Mouse (Mus musculus) stomach, postnatal 0 days (tissue): ENCODE data around the gene Rragc. TPM values are rescaled to one million over a fixed set of nuclear protein-coding genes. Genes with fewer than 3 reads are reported as not detected.
A peak's percentile ranks its signal among the peaks of the same experiment; 100 is the strongest.

ENCODE experiments used
- ATAC-seq: fragments of 200-750 bp; cut with Nextera tagmentation; 2 replicates; pipeline ENCODE4 v1.8.0; 2017; ENCODE audit not compliant: low FRiP score, low TSS enrichment
- DNase-seq: peaks from one replicate; pipeline ENCODE4 v3.0.0-alpha.2; 2016; ENCODE audit warnings: low spot score
- H3K27ac ChIP-seq: fragments of 300-500 bp; sonication (generic); replicated peaks from 2 replicates; pipeline ENCODE4 v1.5.1; 2014; ENCODE audit warnings: mild to moderate bottlenecking, control low read depth
- H3K27me3 ChIP-seq: fragments of 300-500 bp; sonication (generic); 2 replicates; pipeline ENCODE4 v1.6.1; 2014; ENCODE audit warnings: low read length; ENCODE audit not compliant: control insufficient read depth, insufficient read depth
- H3K36me3 ChIP-seq: fragments of 300-500 bp; sonication (generic); 2 replicates; pipeline ENCODE4 v1.6.1; 2014; ENCODE audit warnings: low read length, mixed read lengths; ENCODE audit not compliant: control insufficient read depth, insufficient read depth
- H3K4me1 ChIP-seq: fragments of 300-500 bp; sonication (generic); replicated peaks from 2 replicates; pipeline ENCODE4 v1.6.1; 2014; ENCODE audit warnings: antibody characterized with exemption; ENCODE audit not compliant: control insufficient read depth, insufficient read depth
- H3K4me2 ChIP-seq: fragments of 300-500 bp; sonication (generic); replicated peaks from 2 replicates; pipeline ENCODE4 v1.6.1; 2014; ENCODE audit warnings: low read depth, mild to moderate bottlenecking, control low read depth, moderate library complexity
- H3K4me3 ChIP-seq: fragments of 300-500 bp; sonication (generic); 2 replicates; pipeline ENCODE4 v1.5.1; 2014; ENCODE audit warnings: low read depth, low read length, control low read depth
- H3K9ac ChIP-seq: fragments of 300-500 bp; sonication (generic); 2 replicates; pipeline ENCODE4 v1.6.1; 2014; ENCODE audit warnings: mild to moderate bottlenecking, low read length, control low read depth, mixed read lengths
- H3K9me3 ChIP-seq: fragments of 300-500 bp; sonication (generic); 2 replicates; pipeline ENCODE4 v1.6.1; 2016; ENCODE audit warnings: low read length; ENCODE audit not compliant: control insufficient read depth
- CTCF ChIP-seq: IDR thresholded peaks from 2 replicates; pipeline ENCODE4 v1.5.1; 2016; ENCODE audit warnings: antibody characterized with exemption, low read depth, mild to moderate bottlenecking, moderate library complexity
- EP300 ChIP-seq: optimal IDR thresholded peaks from 2 replicates; pipeline ENCODE3; 2016; ENCODE audit warnings: antibody characterized with exemption
- WGBS: fragments of 180-500 bp; shearing (Covaris S2); extraction: QIAGEN DNeasy Blood & Tissue Kit; methylation state at CpG from one replicate; pipeline ENCODE4 v1.1.7; 2014; 5-methylcytosine and 5-hydroxymethylcytosine counted together
- polyA plus RNA-seq: library from polyadenylated mRNA; unstranded; fragments of >200 nt; fragmentation: Nextera tagmentation; extraction: Ambion mirVana; gene quantifications from 2 replicates; pipeline ENCODE4 v1.2.1, GENCODE M21; 2015

The Rragc gene
- polyA plus RNA-seq, 1 experiment from 2014 or later, result 38.3 TPM

DNA sequence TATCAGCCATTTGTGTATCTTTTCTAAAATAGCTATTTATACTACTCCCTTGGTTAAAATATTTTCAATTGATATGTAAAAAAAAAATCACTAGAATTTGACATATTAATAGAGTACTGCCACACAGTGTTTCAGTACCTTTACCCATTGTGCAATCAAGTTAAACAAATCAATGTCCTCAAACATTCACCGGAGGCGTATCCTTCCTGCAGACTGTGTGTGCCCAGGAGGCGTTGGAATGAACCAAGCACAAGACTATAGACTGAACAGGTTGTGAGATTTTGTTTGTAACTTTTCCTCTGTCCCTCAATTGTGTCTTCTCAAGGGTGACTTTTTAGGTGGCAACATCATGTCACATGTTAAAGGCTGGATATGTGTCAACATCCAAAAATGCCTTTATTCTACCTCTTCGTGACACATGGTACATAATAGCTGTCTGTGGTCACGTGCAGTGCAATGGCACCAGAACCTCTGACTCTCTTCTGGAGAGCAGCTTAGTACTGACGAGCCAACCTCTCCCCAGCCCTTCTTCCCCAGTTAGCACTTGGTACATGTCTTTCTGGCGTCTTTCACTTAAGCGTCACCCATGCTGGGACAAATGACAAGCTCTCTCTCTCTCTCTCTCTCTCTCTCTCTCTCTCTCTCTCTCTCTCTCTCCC, 51.5 kb downstream of the Rragc start:
- no peak overlapping the region for H3K4me2 ChIP-seq
- no peaks in the 10 kb centered on the region for H3K36me3 ChIP-seq
- H3K4me1 ChIP-seq, result no peaks in the 10 kb centered on the region
- no peak for TF ChIP-seq CTCF
- no peak for TF ChIP-seq EP300
- no peak for ATAC-seq
- H3K9ac ChIP-seq, result no peak overlapping the region
- no peak overlapping the region for H3K27ac ChIP-seq
- WGBS, result 67% methylated on average over 8 of the region's 8 CpGs
- no peak overlapping the region for H3K4me3 ChIP-seq
- H3K9me3 ChIP-seq, result no peaks in the 10 kb centered on the region
- DNase-seq, result no peak
- H3K27me3 ChIP-seq, result no peaks in the 10 kb centered on the region

DNA sequence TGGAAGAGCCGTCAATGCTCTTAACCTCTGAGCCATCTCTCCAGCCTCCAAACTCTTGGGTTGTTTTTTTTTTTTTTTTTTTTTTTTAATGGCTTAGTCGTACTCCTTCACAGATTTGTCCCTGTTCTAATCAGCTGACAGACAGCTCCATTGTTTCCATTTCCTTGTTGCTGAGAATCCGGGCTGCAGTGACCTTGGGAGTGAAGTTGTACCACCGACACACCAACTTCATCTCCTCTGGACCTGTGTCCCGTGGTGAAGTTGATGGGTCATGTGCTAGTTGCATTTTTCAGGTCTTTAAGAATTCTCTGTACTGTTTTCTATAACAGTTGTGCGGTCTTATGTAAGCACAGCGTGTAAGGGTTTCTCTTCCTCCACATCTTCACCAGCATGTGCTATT, 52.2 kb downstream of the Rragc start:
- 69% methylated on average over 7 of the region's 7 CpGs for WGBS
- TF ChIP-seq EP300, result no peak
- TF ChIP-seq CTCF, result no peak
- Histone ChIP-seq H3K27me3 (no peaks in the 10 kb centered on the region), H3K36me3 (no peaks in the 10 kb centered on the region), H3K4me1 (no peaks in the 10 kb centered on the region), H3K9me3 (no peaks in the 10 kb centered on the region), H3K4me3 (no peak overlapping the region), H3K4me2 (no peak overlapping the region), H3K27ac (no peak overlapping the region), H3K9ac (no peak overlapping the region)
- no peak for DNase-seq
- no peak for ATAC-seq

DNA sequence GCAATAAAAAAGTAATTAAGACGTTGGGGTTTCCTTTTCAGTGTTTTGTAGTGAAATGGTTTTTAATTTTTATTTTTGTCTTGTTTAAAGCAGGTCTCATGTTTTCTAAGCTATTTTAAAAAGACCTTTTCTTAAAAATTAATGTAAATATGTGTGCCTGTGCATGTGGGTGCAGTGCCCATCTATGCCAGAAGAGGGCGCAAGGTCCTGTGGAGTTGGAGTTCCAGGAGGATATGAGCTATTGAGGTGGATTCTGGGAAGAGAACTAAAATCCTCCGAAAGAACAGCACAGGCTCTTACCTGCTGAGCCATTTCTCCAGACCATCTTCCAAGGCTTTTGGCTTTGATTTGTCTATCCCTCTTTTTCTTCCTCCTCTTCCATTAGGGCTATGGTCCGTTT, 53.8 kb downstream of the Rragc start:
- H3K9me3 ChIP-seq, result no peaks in the 10 kb centered on the region
- no peak overlapping the region for H3K27ac ChIP-seq
- no peak for DNase-seq
- ATAC-seq, result no peak
- no peak overlapping the region for H3K9ac ChIP-seq
- H3K4me2 ChIP-seq, result no peak overlapping the region
- H3K4me3 ChIP-seq, result no peak overlapping the region
- WGBS, result 79% methylated on average over 4 of the region's 4 CpGs
- H3K36me3 ChIP-seq, result no peaks in the 10 kb centered on the region
- TF ChIP-seq EP300 (no peak), CTCF (peak; percentile 66)
- H3K27me3 ChIP-seq, result no peaks in the 10 kb centered on the region
- H3K4me1 ChIP-seq, result no peaks in the 10 kb centered on the region

DNA sequence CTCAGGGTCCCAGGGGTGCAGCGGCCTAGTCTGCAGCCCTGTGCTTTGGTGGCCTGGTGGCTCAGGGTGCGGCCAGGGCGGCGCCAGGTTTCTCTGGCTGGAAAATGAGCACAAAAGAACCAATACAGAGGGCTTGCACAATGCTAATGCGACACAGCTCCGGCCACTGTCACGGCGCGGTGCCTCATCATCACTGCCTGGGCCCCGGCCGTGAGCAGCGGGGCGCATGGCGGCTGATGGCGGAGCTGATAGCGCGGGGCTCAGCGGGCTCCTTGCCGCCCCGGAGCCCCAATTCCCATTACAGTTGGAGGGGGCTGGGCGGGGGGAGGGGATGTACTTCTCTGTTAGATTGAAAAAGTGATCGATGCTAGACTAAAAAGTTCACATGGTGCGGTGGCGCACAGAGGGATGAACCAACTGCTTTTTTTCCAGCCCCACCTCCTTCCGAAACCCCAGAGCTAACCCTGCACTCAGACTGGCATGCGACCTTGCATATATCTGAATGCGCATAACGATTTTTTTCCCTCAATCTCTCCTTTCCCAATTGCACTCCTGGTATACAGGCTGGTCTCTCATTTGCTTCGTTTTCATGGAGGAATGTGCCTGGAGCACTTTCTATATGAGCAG, 55.3 kb downstream of the Rragc start:
- Histone ChIP-seq H3K4me3 (no peak overlapping the region), H3K27me3 (no peaks in the 10 kb centered on the region), H3K36me3 (no peaks in the 10 kb centered on the region), H3K9ac (no peak overlapping the region), H3K27ac (no peak overlapping the region), H3K4me2 (peak overlapping the region; percentile 25; the same call in 1 of the 2 replicates), H3K4me1 (no peaks in the 10 kb centered on the region), H3K9me3 (no peaks in the 10 kb centered on the region)
- TF ChIP-seq EP300 (no peak), CTCF (no peak)
- DNase-seq (no peak), ATAC-seq (no peak)
- 15% methylated on average over 29 of the region's 29 CpGs for WGBS

DNA sequence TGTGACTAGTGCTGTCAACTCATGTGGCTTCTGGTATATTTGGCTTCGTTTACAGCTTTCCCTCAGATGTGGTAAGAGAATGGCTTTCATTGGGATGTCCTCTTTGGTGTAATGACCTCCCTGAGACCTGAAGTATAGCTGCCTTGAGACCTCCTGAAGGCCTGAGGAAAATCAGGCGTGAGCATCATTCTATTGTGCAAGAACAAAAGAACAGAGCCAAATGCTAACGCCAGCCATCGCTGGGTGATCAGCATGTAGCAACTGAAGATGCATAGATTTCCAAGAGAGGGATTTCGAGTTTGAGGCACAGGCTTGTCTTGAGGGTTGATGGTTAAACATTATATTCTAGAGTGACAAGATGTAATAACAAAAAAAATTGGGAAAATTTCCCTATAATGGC, 64.9 kb downstream of the Rragc start:
- DNase-seq (no peak), ATAC-seq (no peak)
- WGBS, result 64% methylated on average over 5 of the region's 5 CpGs
- no peak overlapping the region for H3K4me3 ChIP-seq
- no peak overlapping the region for H3K27ac ChIP-seq
- no peaks in the 10 kb centered on the region for H3K4me1 ChIP-seq
- no peaks in the 10 kb centered on the region for H3K36me3 ChIP-seq
- no peak overlapping the region for H3K9ac ChIP-seq
- H3K27me3 ChIP-seq, result no peaks in the 10 kb centered on the region
- H3K4me2 ChIP-seq, result no peak overlapping the region
- TF ChIP-seq CTCF (no peak), EP300 (no peak)
- no peaks in the 10 kb centered on the region for H3K9me3 ChIP-seq

Other genes with a start within 250 kb of the Rragc start
- 26.6 and 28.9 TPM in 2 replicates for gene Macf1, start 233.1 kb upstream of the Rragc start, polyA plus RNA-seq
- gene Ndufs5, start 199.2 kb upstream of the Rragc start, polyA plus RNA-seq, result 326 and 344 TPM in 2 replicates
- gene Akirin1, start 167.1 kb upstream of the Rragc start, polyA plus RNA-seq, result 42.3 and 46.6 TPM in 2 replicates
- 9.5 and 11.0 TPM in 2 replicates for gene Rhbdl2, start 129.6 kb upstream of the Rragc start, polyA plus RNA-seq
- gene 4933427I04Rik, start 57.8 kb upstream of the Rragc start, polyA plus RNA-seq, result not detected in 2 replicates
- gene Mycbp, start 12.6 kb upstream of the Rragc start, polyA plus RNA-seq, result 82.4 and 90.3 TPM in 2 replicates
- gene 4930535I16Rik, start 576 bp downstream of the Rragc start, polyA plus RNA-seq, result not detected in 2 replicates